8 mouse cellular contexts compared by ENCODE assay signal in the genomic region with DNA sequence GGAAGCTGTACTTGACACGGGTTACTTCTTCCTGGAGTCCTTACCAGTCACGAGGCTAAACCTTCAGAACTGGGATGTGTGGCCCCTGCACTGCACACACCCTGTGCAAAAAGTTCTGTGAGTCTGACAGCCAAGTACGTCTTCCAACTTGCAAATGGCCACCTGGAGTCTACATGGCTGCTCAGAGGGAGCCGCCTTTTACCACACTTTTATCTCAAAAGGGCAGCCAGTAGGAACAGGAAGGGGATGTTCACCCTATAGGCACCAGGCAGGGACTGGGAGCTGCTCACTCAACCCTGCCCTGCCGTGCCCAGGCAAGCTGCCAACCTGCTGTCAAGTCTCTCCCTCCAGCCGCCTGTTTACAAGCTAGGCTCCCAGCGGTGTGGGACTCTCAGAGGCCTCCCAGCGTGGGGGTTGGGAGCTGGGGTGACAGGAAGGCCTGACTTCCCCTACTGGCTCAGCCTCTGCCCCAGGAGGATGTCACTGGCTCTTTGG. TPM values are rescaled to one million over a fixed set of nuclear protein-coding genes. Genes with fewer than 3 reads are reported as not detected.
DNase-seq lines count a peak whose midpoint lies in the region; ATAC-seq and TF ChIP-seq lines count a peak whose summit lies in the region.

Gene Mknk2, minus strand, starts transcription at position 171 of the 495 bp plus-strand sequence.

- H3K9me3 ChIP-seq in MEL (replicated peaks; ENCODE audit: insufficient read depth, low read length), result no peaks in the 10 kb centered on the region

- peaks cover 39% of the 10 kb centered on the region for H3K79me2 ChIP-seq in MEL (ENCODE audit: control insufficient read depth, insufficient read depth, low read length, poor library complexity)

- 0 out of 2 replicates have a peak, but pooled peaks have one; percentile 11 for ATAC-seq in frontal cortex, adult (ENCODE audit: low TSS enrichment)

- no peak for TF ChIP-seq CTCF in MEL (IDR thresholded peaks at IDR 0.05 in 2 of 3, conservative IDR thresholded peaks at IDR 0.05 in 1 of 3; ENCODE audit: control insufficient read depth in 1 of 3, insufficient read depth in 1 of 3, low read depth in 2 of 3, low read length in 3 of 3, poor library complexity in 1 of 3, severe bottlenecking in 1 of 3)
- 0 out of 2 replicates have a peak, but pooled peaks have one; percentile 6 for TF ChIP-seq CTCF in layer of hippocampus, adult 2 months (conservative IDR thresholded peaks at IDR 0.05)
- TF ChIP-seq CTCF in lung, adult 2 months (IDR thresholded peaks at IDR 0.05; ENCODE audit: insufficient read depth, low read length), result no peak
- no peak for TF ChIP-seq CTCF in olfactory bulb, adult 2 months (IDR thresholded peaks at IDR 0.05; ENCODE audit: insufficient read depth, low read depth, low read length)

- peak within 1 kb of the TSS; percentile 96 for H3K27ac ChIP-seq in MEL (ENCODE audit: control insufficient read depth, low read depth, low read length)
- peak within 1 kb of the TSS; percentile 99 for H3K27ac ChIP-seq in layer of hippocampus, adult 2 months
- H3K27ac ChIP-seq in olfactory bulb, adult 2 months (ENCODE audit: insufficient read depth, low read depth, low read length), result peak within 1 kb of the TSS; percentile 98

- H3K9ac ChIP-seq in MEL (ENCODE audit: control insufficient read depth, low read depth, low read length, poor library complexity, severe bottlenecking), result peak within 1 kb of the TSS; percentile 81

- peak; percentile 99 for DNase-seq in MEL (ENCODE audit: low read depth, low spot score)
- DNase-seq in cerebellum, adult 11-12 months, result peak; percentile 92
- peak; percentile 97 for DNase-seq in heart, postnatal 4 days
- DNase-seq in layer of hippocampus, adult 2 months (ENCODE audit: low spot score in 2 of 2), result peak; percentile 72 to 86
- peak; percentile 92 for DNase-seq in lung, adult 2 months
- peak; percentile 86 to 91 for DNase-seq in thymus, postnatal 10 days (ENCODE audit: low spot score in 2 of 2)

- H3K4me3 ChIP-seq in MEL (ENCODE audit: control insufficient read depth in 1 of 2, insufficient read depth in 1 of 2, low read depth in 2 of 2, low read length in 2 of 2), result peak within 1 kb of the TSS; percentile 67 to 76
- peak within 1 kb of the TSS; percentile 74 for H3K4me3 ChIP-seq in layer of hippocampus, adult 2 months
- peak within 1 kb of the TSS; percentile 84 for H3K4me3 ChIP-seq in lung, adult 2 months (replicated peaks; ENCODE audit: extremely low read depth, low read depth, low read length)
- H3K4me3 ChIP-seq in olfactory bulb, adult 2 months (ENCODE audit: insufficient read depth, low read depth, low read length), result peak within 1 kb of the TSS; percentile 56

- H3K4me1 ChIP-seq in MEL (ENCODE audit: control insufficient read depth in 1 of 2, insufficient read depth in 2 of 2, low read length in 2 of 2), result peaks cover 9 to 31% of the 10 kb centered on the region in 2 experiments
- H3K4me1 ChIP-seq in lung, adult 2 months (ENCODE audit: control insufficient read depth, insufficient read depth, low read length), result peaks cover 39% of the 10 kb centered on the region
- H3K4me1 ChIP-seq in olfactory bulb, adult 2 months (ENCODE audit: control insufficient read depth, insufficient read depth, low read length), result peaks cover 47% of the 10 kb centered on the region

- WGBS in lung, adult 2 months, result under 1% methylated on average over 8 of the region's 8 CpGs
- 6% methylated on average over 8 of the region's 8 CpGs for WGBS in olfactory bulb, adult 2 months

- no peak for TF ChIP-seq RAD21 in MEL (IDR thresholded peaks at IDR 0.05; ENCODE audit: low read depth, low read length)

- peaks cover 0 to 23% of the 10 kb centered on the region in 2 experiments; a peak in 2 of 4 replicates for H3K36me3 ChIP-seq in MEL (ENCODE audit: control insufficient read depth in 1 of 2, insufficient read depth in 2 of 2, low read length in 2 of 2)

- H3K27me3 ChIP-seq in MEL (ENCODE audit: control insufficient read depth in 1 of 2, insufficient read depth in 2 of 2, low read length in 2 of 2), result no peaks in the 10 kb centered on the region

- TF ChIP-seq EP300 in MEL (IDR thresholded peaks at IDR 0.05; ENCODE audit: low read depth in 1 of 2, low read length in 2 of 2), result peak; percentile 75 to 91

- peak; percentile 58 to 90; a peak in 3 of 4 replicates for TF ChIP-seq POLR2A in MEL (IDR thresholded peaks at IDR 0.05; ENCODE audit: control insufficient read depth in 1 of 2, insufficient read depth in 1 of 2, low read depth in 1 of 2, low read length in 2 of 2, poor library complexity in 1 of 2)
- peak; percentile 65; the same call in 1 of the 2 replicates for TF ChIP-seq POLR2A in lung, adult 2 months (IDR thresholded peaks at IDR 0.05; ENCODE audit: borderline replicate concordance, extremely low read depth, low read depth, low read length)
- no peak for TF ChIP-seq POLR2A in olfactory bulb, adult 2 months (IDR thresholded peaks at IDR 0.05; ENCODE audit: insufficient read depth, low read depth, low read length)

TF ChIP-seq in MEL, 35 proteins besides CTCF, POLR2A, EP300 and RAD21 (continues in another document):
- TF ChIP-seq SMC3 (IDR thresholded peaks at IDR 0.05; ENCODE audit: low read depth, low read length) (0 out of 2 replicates have a peak, but pooled peaks have one; percentile 25), TCF12 (IDR thresholded peaks at IDR 0.05; ENCODE audit: low read depth, low read length) (peak; percentile 96), ELF1 (IDR thresholded peaks at IDR 0.05; ENCODE audit: low read depth, low read length) (no peak; the same call in none of the 2 replicates), MYC (IDR thresholded peaks at IDR 0.05; ENCODE audit: low read depth, low read length) (peak; percentile 84), ZKSCAN1 (IDR thresholded peaks at IDR 0.05; ENCODE audit: low read depth, low read length) (no peak; the same call in 1 of the 2 replicates), NRF1 (IDR thresholded peaks at IDR 0.05; ENCODE audit: insufficient read depth, low read depth, low read length, poor library complexity, severe bottlenecking) (peak; percentile 49; the same call in 1 of the 2 replicates), CHD1 (IDR thresholded peaks at IDR 0.05; ENCODE audit: low read depth, low read length) (no peak; the same call in 1 of the 2 replicates), ETS1 (IDR thresholded peaks at IDR 0.05; ENCODE audit: low read depth, low read length) (peak; percentile 98), MYB (IDR thresholded peaks at IDR 0.05; ENCODE audit: low read depth, low read length) (no peak), MAX (IDR thresholded peaks at IDR 0.05; ENCODE audit: low read length) (peak; percentile 85), USF1 (IDR thresholded peaks at IDR 0.05; ENCODE audit: low read depth, low read length) (peak; percentile 66), GABPA (IDR thresholded peaks at IDR 0.05; ENCODE audit: low read depth, low read length) (peak; percentile 40; the same call in 1 of the 2 replicates), TBP (IDR thresholded peaks at IDR 0.05; ENCODE audit: low read depth, low read length) (peak; percentile 90), JUND (IDR thresholded peaks at IDR 0.05; ENCODE audit: low read depth, low read length) (no peak), MAZ (IDR thresholded peaks at IDR 0.05; ENCODE audit: low read depth, low read length) (peak; percentile 91), MEF2A (IDR thresholded peaks at IDR 0.05; ENCODE audit: extremely low read depth, insufficient replicate concordance, low read depth, low read length, poor library complexity, severe bottlenecking) (0 out of 2 replicates have a peak, but pooled peaks have one; percentile 18), KAT2A (conservative IDR thresholded peaks at IDR 0.05; ENCODE audit: low read depth, low read length) (no peak; the same call in 1 of the 2 replicates), RCOR1 (IDR thresholded peaks at IDR 0.05; ENCODE audit: low read depth, low read length) (peak; percentile 78), ZNF384 (IDR thresholded peaks at IDR 0.05; ENCODE audit: low read depth, low read length) (no peak), GATA1 (IDR thresholded peaks at IDR 0.05; ENCODE audit: low read depth, low read length) (peak; percentile 86), POLR2AphosphoS5 (IDR thresholded peaks at IDR 0.05; ENCODE audit: borderline replicate concordance, low read depth, low read length) (peak; percentile 91), ZC3H11A (IDR thresholded peaks at IDR 0.05; ENCODE audit: low read depth, low read length) (peak; percentile 20; the same call in 1 of the 2 replicates), UBTF (IDR thresholded peaks at IDR 0.05; ENCODE audit: borderline replicate concordance, insufficient read depth, low read depth, low read length) (peak; percentile 72; the same call in 1 of the 2 replicates), USF2 (IDR thresholded peaks at IDR 0.05; ENCODE audit: borderline replicate concordance in 1 of 2, insufficient read depth in 1 of 2, low read depth in 1 of 2, low read length in 2 of 2) (no peak), ZMIZ1 (IDR thresholded peaks at IDR 0.05; ENCODE audit: low read depth, low read length) (peak; percentile 98), E2F4 (IDR thresholded peaks at IDR 0.05; ENCODE audit: borderline replicate concordance, low read depth, low read length) (no peak), SIN3A (IDR thresholded peaks at IDR 0.05; ENCODE audit: low read length) (peak; percentile 99), MAFK (IDR thresholded peaks at IDR 0.05; ENCODE audit: borderline replicate concordance, low read depth, low read length) (no peak), TAL1 (IDR thresholded peaks at IDR 0.05; ENCODE audit: low read length) (peak; percentile 96), BHLHE40 (IDR thresholded peaks at IDR 0.05; ENCODE audit: borderline replicate concordance, low read depth, low read length) (peak; percentile 48), NELFE (IDR thresholded peaks at IDR 0.05; ENCODE audit: low read depth, low read length) (peak; percentile 82), MXI1 (IDR thresholded peaks at IDR 0.05; ENCODE audit: low read depth, low read length) (peak; percentile 92; the same call in 1 of the 2 replicates), CHD2 (IDR thresholded peaks at IDR 0.05; ENCODE audit: low read length) (peak; percentile 80; the same call in 1 of the 2 replicates), POLR2AphosphoS2 (IDR thresholded peaks at IDR 0.05; ENCODE audit: low read length) (peak; percentile 96)

RNA-seq across cellular contexts. Expression of gene Mknk2, which starts in this region (rescaled TPM):
- total RNA-seq in MEL (2012; rRNA removed), result 68.6 and 87.1 TPM in 2 replicates
- polyA plus RNA-seq in MEL (2012; ENCODE audit: insufficient read depth in 1 of 2, insufficient read length in 2 of 2, low read depth in 1 of 2, low replicate concordance in 2 of 2, missing spikeins in 1 of 2), result 100 to 1,000 TPM in 1 of 2 experiments, 10 to 100 TPM in 1; 47.4 to 184 TPM
- total RNA-seq in heart, postnatal 4 days (2021), result 100 to 1,000 TPM; 105 TPM
- total RNA-seq in layer of hippocampus, adult 2 months (2021), result 10 to 100 TPM; 45.3 to 46.9 TPM
- 267 and 338 TPM in 2 replicates for polyA plus RNA-seq in lung, adult 2 months (2012; rRNA removed)
- not detected in 2 replicates for polyA plus RNA-seq in olfactory bulb, adult 2 months (2012; ENCODE audit: insufficient read depth, insufficient read length, low replicate concordance, missing spikeins)

Comparison
In these comparisons a context has a peak if more than half of its experiments do, and no peak if none do; other contexts are left out.
1. Peak in every context shown above with its lines: DNase-seq, ATAC-seq, H3K4me3 ChIP-seq and H3K27ac ChIP-seq.